Mouse (Mus musculus) limb, embryonic 11.5 days (tissue): ENCODE results near the gene Map3k15. TPM values are rescaled to one million over a fixed set of nuclear protein-coding genes. Genes with fewer than 3 reads are reported as not detected.
A peak's percentile ranks its signal among the peaks of the same experiment; 100 is the strongest.

ENCODE experiments used
- ATAC-seq: fragments of 200-750 bp; cut with Nextera tagmentation; 2 replicates; pipeline ENCODE4 v1.8.0; 2017; ENCODE audit warnings: low read depth; ENCODE audit not compliant: insufficient number of reproducible peaks, low FRiP score, low TSS enrichment
- DNase-seq: peaks from one replicate; pipeline ENCODE4 v3.0.0-alpha.2; 2015; ENCODE audit warnings: low spot score
- H3K27ac ChIP-seq: fragments of 300-500 bp; sonication (generic); replicated peaks from 2 replicates; pipeline ENCODE4 v1.5.1; 2014; ENCODE audit warnings: low read depth, mild to moderate bottlenecking, low read length
- H3K27me3 ChIP-seq: fragments of 300-500 bp; sonication (generic); 2 replicates; pipeline ENCODE4 v1.6.1; 2014; ENCODE audit warnings: mild to moderate bottlenecking, low read length, mixed read lengths; ENCODE audit not compliant: control insufficient read depth, insufficient read depth
- H3K36me3 ChIP-seq: fragments of 300-500 bp; sonication (generic); 2 replicates; pipeline ENCODE4 v1.6.1; 2014; ENCODE audit warnings: mild to moderate bottlenecking, low read length, moderate library complexity, mixed read lengths; ENCODE audit not compliant: control insufficient read depth, insufficient read depth
- H3K4me1 ChIP-seq: fragments of 300-500 bp; sonication (generic); 2 replicates; pipeline ENCODE4 v1.6.1; 2014; ENCODE audit warnings: low read length, mixed read lengths; ENCODE audit not compliant: control insufficient read depth, insufficient read depth
- H3K4me2 ChIP-seq: fragments of 300-500 bp; sonication (generic); 2 replicates; pipeline ENCODE4 v1.6.1; 2014; ENCODE audit warnings: low read depth, mild to moderate bottlenecking, moderate library complexity; ENCODE audit not compliant: severe bottlenecking
- H3K4me3 ChIP-seq: fragments of 300-500 bp; sonication (generic); 2 replicates; pipeline ENCODE4 v1.5.1; 2014; ENCODE audit warnings: low read depth, low read length
- H3K9ac ChIP-seq: fragments of 300-500 bp; sonication (generic); 2 replicates; pipeline ENCODE4 v1.6.1; 2014; ENCODE audit warnings: mild to moderate bottlenecking, low read length
- H3K9me3 ChIP-seq: fragments of 300-500 bp; sonication (generic); 2 replicates; pipeline ENCODE4 v1.6.1; 2016; ENCODE audit warnings: low read length; ENCODE audit not compliant: control insufficient read depth
- WGBS: fragments of 180-500 bp; shearing (Covaris S2); extraction: QIAGEN DNeasy Blood & Tissue Kit; methylation state at CpG from one replicate; pipeline ENCODE4 v1.1.7; 2014; 5-methylcytosine and 5-hydroxymethylcytosine counted together
- polyA plus RNA-seq: library from polyadenylated mRNA; unstranded; fragments of >200 nt; fragmentation: Nextera tagmentation; extraction: Ambion mirVana; gene quantifications from 2 replicates; pipeline ENCODE4 v1.2.1, GENCODE M21; 2014

Map3k15 gene
- polyA plus RNA-seq, 1 experiment from 2014 or later = 0.17 TPM

GRCm38 (mm10) chrX:159963925-159964324 is 24.3 kb upstream of the Map3k15 start:
- Histone ChIP-seq H3K4me2 (no peak overlapping the region), H3K9ac (no peak overlapping the region), H3K4me3 (no peak overlapping the region), H3K9me3 (no peaks in the 10 kb centered on the region), H3K4me1 (no peaks in the 10 kb centered on the region), H3K27me3 (no peaks in the 10 kb centered on the region), H3K27ac (no peak overlapping the region), H3K36me3 (no peaks in the 10 kb centered on the region)
- DNase-seq (no peak), ATAC-seq (no peak)
- 92% methylated on average over 9 of the region's 9 CpGs for WGBS

GRCm38 (mm10) chrX:159969025-159969424 is 19.2 kb upstream of the Map3k15 start:
- Histone ChIP-seq H3K4me2 (no peak overlapping the region), H3K27me3 (0 out of 2 replicates have a peak, but pooled peaks cover 2% of the 10 kb centered on the region), H3K36me3 (no peaks in the 10 kb centered on the region), H3K4me3 (no peak overlapping the region), H3K9me3 (no peaks in the 10 kb centered on the region), H3K4me1 (no peaks in the 10 kb centered on the region), H3K9ac (no peak overlapping the region), H3K27ac (no peak overlapping the region)
- no peak for ATAC-seq
- 82% methylated on average over 2 of the region's 2 CpGs for WGBS
- DNase-seq = no peak

- no peak overlapping the region for H3K9ac ChIP-seq
- no peak for DNase-seq
- H3K4me3 ChIP-seq = no peak overlapping the region
- no peaks in the 10 kb centered on the region for H3K9me3 ChIP-seq
- no peak overlapping the region for H3K27ac ChIP-seq
- H3K4me2 ChIP-seq = no peak overlapping the region
- H3K36me3 ChIP-seq = no peaks in the 10 kb centered on the region
- WGBS = 74% methylated on average over 3 of the region's 3 CpGs
- 0 out of 2 replicates have a peak, but pooled peaks cover 2% of the 10 kb centered on the region for H3K27me3 ChIP-seq
- ATAC-seq = no peak
- H3K4me1 ChIP-seq = no peaks in the 10 kb centered on the region
These were observed 17.0 kb upstream of the Map3k15 start for GRCm38 (mm10) chrX:159971091-159971779.

- no peaks in the 10 kb centered on the region for H3K36me3 ChIP-seq
- H3K9me3 ChIP-seq = no peaks in the 10 kb centered on the region
- WGBS = 27% methylated on average over 5 of the region's 5 CpGs
- H3K4me1 ChIP-seq = no peaks in the 10 kb centered on the region
- 0 out of 2 replicates have a peak, but pooled peaks cover 5% of the 10 kb centered on the region for H3K27me3 ChIP-seq
- H3K9ac ChIP-seq = no peak overlapping the region
- ATAC-seq (no peak), DNase-seq (peak; percentile 26)
- no peak overlapping the region for H3K27ac ChIP-seq
- H3K4me2 ChIP-seq = no peak overlapping the region
- no peak overlapping the region for H3K4me3 ChIP-seq
These were observed 14.5 kb upstream of the Map3k15 start for GRCm38 (mm10) chrX:159973730-159974129.

- WGBS = 73% methylated on average over 3 of the region's 3 CpGs
- DNase-seq (no peak), ATAC-seq (no peak)
- H3K4me2 ChIP-seq = no peak overlapping the region
- H3K27me3 ChIP-seq = 0 out of 2 replicates have a peak, but pooled peaks cover 5% of the 10 kb centered on the region
- no peak overlapping the region for H3K4me3 ChIP-seq
- no peak overlapping the region for H3K9ac ChIP-seq
- H3K27ac ChIP-seq = no peak overlapping the region
- no peaks in the 10 kb centered on the region for H3K9me3 ChIP-seq
- no peaks in the 10 kb centered on the region for H3K36me3 ChIP-seq
- H3K4me1 ChIP-seq = no peaks in the 10 kb centered on the region
These were observed 12.0 kb upstream of the Map3k15 start for GRCm38 (mm10) chrX:159976243-159976642.

- H3K9me3 ChIP-seq = no peaks in the 10 kb centered on the region
- H3K27me3 ChIP-seq = peaks cover 2% of the 10 kb centered on the region; the same call in 1 of the 2 replicates
- no peak overlapping the region for H3K9ac ChIP-seq
- H3K4me1 ChIP-seq = no peaks in the 10 kb centered on the region
- no peak overlapping the region for H3K4me3 ChIP-seq
- H3K27ac ChIP-seq = no peak overlapping the region
- H3K36me3 ChIP-seq = no peaks in the 10 kb centered on the region
- ATAC-seq (no peak), DNase-seq (no peak)
- 91% methylated on average over 6 of the region's 6 CpGs for WGBS
- H3K4me2 ChIP-seq = no peak overlapping the region
These were observed 7.6 kb downstream of the Map3k15 start for GRCm38 (mm10) chrX:159995808-159996207.

- no peaks in the 10 kb centered on the region for H3K4me1 ChIP-seq
- no peak overlapping the region for H3K4me3 ChIP-seq
- H3K27ac ChIP-seq = no peak overlapping the region
- H3K27me3 ChIP-seq = no peaks in the 10 kb centered on the region; the same call in 1 of the 2 replicates
- no peak overlapping the region for H3K9ac ChIP-seq
- 74% methylated on average over 1 of the region's 1 CpGs for WGBS
- ATAC-seq = no peak
- H3K4me2 ChIP-seq = no peak overlapping the region
- no peaks in the 10 kb centered on the region for H3K36me3 ChIP-seq
- H3K9me3 ChIP-seq = no peaks in the 10 kb centered on the region
- DNase-seq = no peak
These were observed 65.1 kb downstream of the Map3k15 start for GRCm38 (mm10) chrX:160053306-160053705.

GRCm38 (mm10) chrX:160054643-160055042 is 66.4 kb downstream of the Map3k15 start:
- H3K4me3 ChIP-seq = no peak overlapping the region
- H3K9ac ChIP-seq = no peak overlapping the region
- DNase-seq = no peak
- H3K36me3 ChIP-seq = no peaks in the 10 kb centered on the region
- no peak for ATAC-seq
- no peaks in the 10 kb centered on the region; the same call in 1 of the 2 replicates for H3K27me3 ChIP-seq
- WGBS = 83% methylated on average over 5 of the region's 5 CpGs
- H3K4me1 ChIP-seq = no peaks in the 10 kb centered on the region
- H3K4me2 ChIP-seq = no peak overlapping the region
- H3K27ac ChIP-seq = no peak overlapping the region
- no peaks in the 10 kb centered on the region for H3K9me3 ChIP-seq

GRCm38 (mm10) chrX:160091973-160092372 is 103.7 kb downstream of the Map3k15 start:
- H3K27me3 ChIP-seq = no peaks in the 10 kb centered on the region
- H3K4me1 ChIP-seq = no peaks in the 10 kb centered on the region
- no peaks in the 10 kb centered on the region for H3K9me3 ChIP-seq
- DNase-seq = no peak
- no peaks in the 10 kb centered on the region for H3K36me3 ChIP-seq
- H3K4me3 ChIP-seq = no peak overlapping the region
- no peak overlapping the region for H3K27ac ChIP-seq
- no peak for ATAC-seq
- WGBS = 89% methylated on average over 1 of the region's 1 CpGs
- H3K4me2 ChIP-seq = no peak overlapping the region
- H3K9ac ChIP-seq = no peak overlapping the region
